Mouse (Mus musculus) forebrain, postnatal 0 days (tissue): Measurements from ENCODE around the gene Gm10577. TPM values are rescaled to one million over a fixed set of nuclear protein-coding genes. Genes with fewer than 3 reads are reported as not detected.

Source experiments
- ATAC-seq: fragments of 200-750 bp; cut with Nextera tagmentation; 2 replicates; pipeline ENCODE4 v1.8.0; 2017; ENCODE audit warnings: mild to moderate bottlenecking, moderate library complexity
- DNase-seq: peaks from one replicate; pipeline ENCODE4 v3.0.0-alpha.2; 2015
- H3K27ac ChIP-seq: fragments of 300-500 bp; sonication (generic); 2 replicates; pipeline ENCODE4 v1.5.1; 2014; ENCODE audit warnings: low read depth, mild to moderate bottlenecking, antibody characterized with exemption, low read length, moderate library complexity, mixed read lengths
- H3K27me3 ChIP-seq: fragments of 300-500 bp; sonication (generic); 2 replicates; pipeline ENCODE4 v1.6.1; 2014; ENCODE audit warnings: mild to moderate bottlenecking, low read length, mixed read lengths; ENCODE audit not compliant: insufficient read depth
- H3K36me3 ChIP-seq: fragments of 300-500 bp; sonication (generic); 2 replicates; pipeline ENCODE4 v1.6.1; 2014; ENCODE audit warnings: mild to moderate bottlenecking, moderate library complexity; ENCODE audit not compliant: insufficient read depth
- H3K4me1 ChIP-seq: fragments of 300-500 bp; sonication (generic); 2 replicates; pipeline ENCODE4 v1.6.1; 2014; ENCODE audit warnings: antibody characterized with exemption; ENCODE audit not compliant: insufficient read depth
- H3K4me2 ChIP-seq: fragments of 300-500 bp; sonication (generic); 2 replicates; pipeline ENCODE4 v1.6.1; 2014; ENCODE audit warnings: low read depth, mild to moderate bottlenecking, moderate library complexity
- H3K4me3 ChIP-seq: fragments of 300-500 bp; sonication (generic); 2 replicates; pipeline ENCODE4 v1.5.1; 2014; ENCODE audit warnings: low read depth, low read length, mixed read lengths
- H3K9ac ChIP-seq: fragments of 300-500 bp; sonication (generic); 2 replicates; pipeline ENCODE4 v1.6.1; 2014; ENCODE audit warnings: mild to moderate bottlenecking
- H3K9me3 ChIP-seq: fragments of 300-500 bp; sonication (generic); 2 replicates; pipeline ENCODE4 v1.6.1; 2016; ENCODE audit warnings: low read length
- CTCF ChIP-seq: sonication (generic); IDR thresholded peaks from 2 replicates; pipeline ENCODE4 v1.5.1; 2016; ENCODE audit warnings: antibody characterized with exemption, control low read depth, low read depth
- WGBS: fragments of 180-500 bp; shearing (Covaris S2); extraction: QIAGEN DNeasy Blood & Tissue Kit; methylation state at CpG from one replicate; pipeline ENCODE4 v1.1.7; 2014; 5-methylcytosine and 5-hydroxymethylcytosine counted together
- polyA plus RNA-seq: library from polyadenylated mRNA; unstranded; fragments of >200 nt; fragmentation: Nextera tagmentation; extraction: Ambion mirVana; gene quantifications from 2 replicates; pipeline ENCODE4 v1.2.1, GENCODE M21; 2015
- total RNA-seq: library from RNA; depleted of rRNA; stranded (reverse); fragments of >200 nt; gene quantifications from 2 replicates; pipeline ENCODE4 v1.2.3, GENCODE M21; 2014; rRNA removed

The Gm10577 gene
- total RNA-seq (not detected in 2 replicates), polyA plus RNA-seq (not detected in 2 replicates)

- no peak for TF ChIP-seq CTCF
- Histone ChIP-seq H3K4me3 (no peak within 1 kb of the TSS), H3K9ac (no peak within 1 kb of the TSS), H3K27ac (no peak within 1 kb of the TSS), H3K9me3 (peaks cover 9% of the 10 kb centered on the region; the same call in 1 of the 2 replicates), H3K27me3 (no peaks in the 10 kb centered on the region), H3K4me1 (no peaks in the 10 kb centered on the region), H3K4me2 (no peak within 1 kb of the TSS), H3K36me3 (no peaks in the 10 kb centered on the region)
- 85% methylated on average over 4 of the region's 4 CpGs for WGBS
- DNase-seq (no peak), ATAC-seq (no peak)
These were observed at the start of gene Gm10577 for GRCm38 (mm10) chr4:101020596-101020995. TSS of gene Gm10577 (minus strand) at chr4:101020696.

- 0 out of 2 replicates have a peak overlapping the region, but pooled peaks have one; percentile 16 for H3K27ac ChIP-seq
These were observed 48.9 kb upstream of the Gm10577 start for GRCm38 (mm10) chr4:101069154-101069971.

GRCm38 (mm10) chr4:101068786-101069153 lies 48.3 kb upstream of the Gm10577 start, which contains the start of gene Raver2:
TSS of gene Raver2 (plus strand) at chr4:101068983.
- 4% methylated on average over 47 of the region's 54 CpGs for WGBS
- no peak for ATAC-seq
- peak within 1 kb of the TSS; percentile 96 for H3K4me2 ChIP-seq
- no peaks in the 10 kb centered on the region for H3K27me3 ChIP-seq
- peak; percentile 46 for TF ChIP-seq CTCF
- 0 out of 2 replicates have a peak within 1 kb of the TSS, but pooled peaks have one; percentile 16 for H3K27ac ChIP-seq
- no peaks in the 10 kb centered on the region for H3K9me3 ChIP-seq
- H3K4me1 ChIP-seq: no peaks in the 10 kb centered on the region
- H3K4me3 ChIP-seq: peak within 1 kb of the TSS; percentile 68
- H3K36me3 ChIP-seq: no peaks in the 10 kb centered on the region
- DNase-seq: peak; percentile 54
- peak within 1 kb of the TSS; percentile 68 for H3K9ac ChIP-seq

More at GRCm38 (mm10) chr4:101069154-101069971, 48.9 kb upstream of the Gm10577 start:
- Histone ChIP-seq H3K27me3 (no peaks in the 10 kb centered on the region), H3K9me3 (no peaks in the 10 kb centered on the region), H3K4me1 (no peaks in the 10 kb centered on the region), H3K4me2 (peak overlapping the region; percentile 96), H3K4me3 (peak overlapping the region; percentile 68), H3K36me3 (no peaks in the 10 kb centered on the region), H3K9ac (peak overlapping the region; percentile 68)
- TF ChIP-seq CTCF: no peak
- peak; percentile 57 for DNase-seq
- peak; percentile 80 for ATAC-seq
- WGBS: 3% methylated on average over 55 of the region's 55 CpGs

- H3K4me1 ChIP-seq: no peaks in the 10 kb centered on the region
- no peaks in the 10 kb centered on the region for H3K36me3 ChIP-seq
- no peak overlapping the region for H3K27ac ChIP-seq
- no peak overlapping the region for H3K4me3 ChIP-seq
- H3K9me3 ChIP-seq: no peaks in the 10 kb centered on the region
- TF ChIP-seq CTCF: no peak
- H3K27me3 ChIP-seq: no peaks in the 10 kb centered on the region
- no peak for ATAC-seq
- H3K9ac ChIP-seq: no peak overlapping the region
- 23% methylated on average over 5 of the region's 5 CpGs for WGBS
- no peak for DNase-seq
- no peak overlapping the region for H3K4me2 ChIP-seq
These were observed 45.9 kb upstream of the Gm10577 start for GRCm38 (mm10) chr4:101066401-101066800.

GRCm38 (mm10) chr4:101062146-101062545 lies 41.6 kb upstream of the Gm10577 start:
- Histone ChIP-seq H3K4me3 (no peak overlapping the region), H3K27ac (no peak overlapping the region), H3K4me2 (no peak overlapping the region), H3K9me3 (no peaks in the 10 kb centered on the region), H3K4me1 (no peaks in the 10 kb centered on the region), H3K9ac (no peak overlapping the region), H3K27me3 (no peaks in the 10 kb centered on the region), H3K36me3 (no peaks in the 10 kb centered on the region)
- ATAC-seq: peak; percentile 68; the same call in 1 of the 2 replicates
- WGBS: 53% methylated on average over 2 of the region's 2 CpGs
- TF ChIP-seq CTCF: no peak
- no peak for DNase-seq

- DNase-seq (no peak), ATAC-seq (no peak)
- WGBS: 82% methylated on average over 4 of the region's 4 CpGs
- H3K9ac ChIP-seq: no peak overlapping the region
- no peaks in the 10 kb centered on the region for H3K36me3 ChIP-seq
- no peaks in the 10 kb centered on the region for H3K27me3 ChIP-seq
- no peak for TF ChIP-seq CTCF
- H3K9me3 ChIP-seq: no peaks in the 10 kb centered on the region
- H3K4me3 ChIP-seq: no peak overlapping the region
- no peak overlapping the region for H3K27ac ChIP-seq
- no peaks in the 10 kb centered on the region for H3K4me1 ChIP-seq
- no peak overlapping the region for H3K4me2 ChIP-seq
These were observed 26.1 kb upstream of the Gm10577 start for GRCm38 (mm10) chr4:101046576-101046975.

- Histone ChIP-seq H3K4me3 (no peak overlapping the region), H3K9me3 (no peaks in the 10 kb centered on the region), H3K27ac (no peak overlapping the region), H3K36me3 (no peaks in the 10 kb centered on the region), H3K27me3 (no peaks in the 10 kb centered on the region), H3K4me1 (no peaks in the 10 kb centered on the region), H3K4me2 (no peak overlapping the region), H3K9ac (no peak overlapping the region)
- DNase-seq: no peak
- ATAC-seq: no peak
- no peak for TF ChIP-seq CTCF
These were observed 23.7 kb upstream of the Gm10577 start for GRCm38 (mm10) chr4:101044149-101044548.
